Mouse (Mus musculus) MEL (cell line): ENCODE measurements around the gene Smyd1. TPM values are rescaled to one million over a fixed set of nuclear protein-coding genes. Genes with fewer than 3 reads are reported as not detected.
"Not testable (repeated sequence)": the region's sequence is repeated elsewhere in the genome, so short reads cannot be mapped to it uniquely, and the experiment has no call there.

Experiments
- DNase-seq: peaks from one replicate; pipeline ENCODE4 v3.0.0; 2011; ENCODE audit warnings: low read depth, low spot score
- H3K27ac ChIP-seq: 2 replicates; pipeline ENCODE4 v1.5.1; 2012; ENCODE audit warnings: low read depth, mild to moderate bottlenecking, control low read depth, low read length, moderate library complexity; ENCODE audit not compliant: control insufficient read depth
- H3K27me3 ChIP-seq, 2 experiments: fragments of 150-350 bp in 1 of 2; sonication (generic) in 1 of 2; 2 replicates each; pipeline ENCODE4 v1.6.1; 2012; ENCODE audit warnings: low read length in 2 of 2, mild to moderate bottlenecking in 2 of 2, improper control_type of control experiment in 1 of 2, moderate library complexity in 1 of 2; ENCODE audit not compliant: insufficient read depth in 2 of 2, control insufficient read depth in 1 of 2
- H3K36me3 ChIP-seq, 2 experiments: 2 replicates each; pipeline ENCODE4 v1.6.1; 2012 to 2014; ENCODE audit warnings: low read length in 2 of 2, improper control_type of control experiment in 1 of 2, inconsistent platforms in 1 of 2, mild to moderate bottlenecking in 1 of 2; ENCODE audit not compliant: insufficient read depth in 2 of 2, control insufficient read depth in 1 of 2
- H3K4me1 ChIP-seq, 2 experiments: fragments of 150-350 bp in 1 of 2; sonication (generic) in 1 of 2; 2 replicates each; pipeline ENCODE4 v1.6.1; 2012; ENCODE audit warnings: low read length in 2 of 2, improper control_type of control experiment in 1 of 2, mild to moderate bottlenecking in 1 of 2; ENCODE audit not compliant: insufficient read depth in 2 of 2, control insufficient read depth in 1 of 2
- H3K4me3 ChIP-seq, 2 experiments: fragments of 150-350 bp in 1 of 2; sonication (generic) in 1 of 2; 2 replicates each; pipeline ENCODE4 v1.5.1; 2012; ENCODE audit warnings: low read depth in 2 of 2, low read length in 2 of 2, mild to moderate bottlenecking in 2 of 2, moderate library complexity in 2 of 2, control low read depth in 1 of 2, improper control_type of control experiment in 1 of 2; ENCODE audit not compliant: control insufficient read depth in 1 of 2, insufficient read depth in 1 of 2
- H3K79me2 ChIP-seq: 2 replicates; pipeline ENCODE4 v1.6.1; 2012; ENCODE audit warnings: mild to moderate bottlenecking, low read length, moderate library complexity; ENCODE audit not compliant: control insufficient read depth, poor library complexity, insufficient read depth
- H3K9ac ChIP-seq: 2 replicates; pipeline ENCODE4 v1.6.1; 2012; ENCODE audit warnings: low read depth, mild to moderate bottlenecking, control low read depth, low read length, moderate library complexity; ENCODE audit not compliant: control insufficient read depth, poor library complexity, severe bottlenecking
- H3K9me3 ChIP-seq: fragments of 150-350 bp; sonication (generic); replicated peaks from 2 replicates; pipeline ENCODE4 v1.6.1; 2012; ENCODE audit warnings: mild to moderate bottlenecking, low read length, improper control_type of control experiment, moderate library complexity; ENCODE audit not compliant: insufficient read depth
- CHD1 ChIP-seq: IDR thresholded peaks from 2 replicates; pipeline ENCODE4 v1.6.1; 2012; ENCODE audit warnings: low read depth, mild to moderate bottlenecking, inconsistent platforms, low read length, improper control_type of control experiment
- CTCF ChIP-seq, 3 experiments: IDR thresholded peaks in 2 of 3; conservative IDR thresholded peaks in 1 of 3; 2 replicates each; pipeline ENCODE4 v1.5.1; 2011 to 2012; ENCODE audit warnings: low read length in 3 of 3, low read depth in 2 of 3, mild to moderate bottlenecking in 2 of 3, improper control_type of control experiment in 1 of 3, inconsistent platforms in 1 of 3, mixed read lengths in 1 of 3, moderate library complexity in 1 of 3; ENCODE audit not compliant: control insufficient read depth in 1 of 3, insufficient read depth in 1 of 3, poor library complexity in 1 of 3, severe bottlenecking in 1 of 3
- ELF1 ChIP-seq: IDR thresholded peaks from 2 replicates; pipeline ENCODE4 v1.6.1; 2014; ENCODE audit warnings: low read depth, mild to moderate bottlenecking, inconsistent platforms, low read length, improper control_type of control experiment, moderate library complexity
- KAT2A ChIP-seq: conservative IDR thresholded peaks from 2 replicates; pipeline ENCODE4 v1.6.1; 2012; ENCODE audit warnings: low read depth, low read length, improper control_type of control experiment, inconsistent platforms
- MAZ ChIP-seq: IDR thresholded peaks from 2 replicates; pipeline ENCODE4 v1.6.1; 2012; ENCODE audit warnings: low read depth, mild to moderate bottlenecking, inconsistent platforms, low read length, improper control_type of control experiment
- MYB ChIP-seq: IDR thresholded peaks from 2 replicates; pipeline ENCODE4 v1.6.1; 2011; ENCODE audit warnings: mild to moderate bottlenecking, low read depth, low read length, improper control_type of control experiment
- RAD21 ChIP-seq: IDR thresholded peaks from 2 replicates; pipeline ENCODE4 v1.6.1; 2011; ENCODE audit warnings: mild to moderate bottlenecking, low read depth, low read length, improper control_type of control experiment
- SIN3A ChIP-seq: IDR thresholded peaks from 2 replicates; pipeline ENCODE4 v1.6.1; 2012; ENCODE audit warnings: low read length, improper control_type of control experiment, inconsistent platforms
- UBTF ChIP-seq: IDR thresholded peaks from 2 replicates; pipeline ENCODE4 v1.6.1; 2012; ENCODE audit warnings: low read depth, mild to moderate bottlenecking, inconsistent platforms, low read length, improper control_type of control experiment, moderate library complexity, borderline replicate concordance; ENCODE audit not compliant: insufficient read depth
- ZKSCAN1 ChIP-seq: IDR thresholded peaks from 2 replicates; pipeline ENCODE4 v1.6.1; 2012; ENCODE audit warnings: low read depth, mild to moderate bottlenecking, inconsistent platforms, low read length, improper control_type of control experiment, moderate library complexity
- ZMIZ1 ChIP-seq: IDR thresholded peaks from 2 replicates; pipeline ENCODE4 v1.6.1; 2012; ENCODE audit warnings: low read depth, mild to moderate bottlenecking, inconsistent platforms, low read length, improper control_type of control experiment, moderate library complexity
- ZNF384 ChIP-seq: IDR thresholded peaks from 2 replicates; pipeline ENCODE4 v1.6.1; 2012; ENCODE audit warnings: low read depth, mild to moderate bottlenecking, inconsistent platforms, low read length, improper control_type of control experiment
- polyA plus RNA-seq, 2 experiments: library from polyadenylated mRNA; stranded (reverse) in 1 of 2; unstranded in 1 of 2; fragments of >175 nt in 1 of 2; fragments of >200 nt in 1 of 2; gene quantifications; 2 replicates each; pipeline versions ENCODE4 v1.2.1 to v1.2.4; 2012; ENCODE audit warnings: low replicate concordance in 2 of 2, low read depth in 1 of 2; ENCODE audit not compliant: insufficient read length in 2 of 2, insufficient read depth in 1 of 2, missing spikeins in 1 of 2
- total RNA-seq: library from RNA; depleted of rRNA; stranded (reverse); fragments of 300-350 nt; gene quantifications from 2 replicates; pipeline ENCODE4 v1.2.3, GENCODE M21; 2012

The Smyd1 gene
- total and polyA plus RNA-seq, 3 experiments, result 0.19 TPM; not detected in 2

- TF ChIP-seq CHD1 (no peak; the same call in 1 of the 2 replicates), ELF1 (no peak), RAD21 (peak; percentile 56)
Measured at GRCm38 (mm10) chr6:71268929-71269685, 52.9 kb downstream of the Smyd1 start (continued).

DNA sequence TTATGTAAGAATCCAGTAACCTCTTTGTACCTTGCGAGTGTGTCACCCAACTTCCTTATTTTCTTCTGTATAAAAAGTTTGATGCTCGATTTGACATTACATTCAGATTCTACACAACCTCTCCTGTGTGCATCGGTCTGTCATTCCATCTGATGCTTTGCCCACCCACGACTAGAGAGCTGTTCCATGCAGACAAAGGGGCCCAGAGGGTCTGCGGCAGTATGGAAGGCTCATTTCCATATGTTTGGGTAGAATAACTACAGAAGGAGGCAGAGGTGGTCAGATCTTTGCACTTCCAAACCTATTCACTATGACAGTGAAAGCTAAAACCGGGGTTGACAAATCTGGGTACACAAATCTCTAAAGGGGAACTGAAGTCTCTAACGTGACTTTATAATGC, 54.4 kb downstream of the Smyd1 start:
- not testable (repeated sequence) for DNase-seq, H3K4me3 ChIP-seq, H3K27me3 ChIP-seq, H3K9me3 ChIP-seq, H3K9ac ChIP-seq, H3K27ac ChIP-seq
- Histone ChIP-seq H3K79me2 (peaks cover 11% of the 10 kb centered on the region), H3K36me3 (peaks cover 0 to 18% of the 10 kb centered on the region in 2 experiments; a peak in 2 of 4 replicates), H3K4me1 (peaks cover 11 to 22% of the 10 kb centered on the region in 2 experiments)

- no peak overlapping the region for H3K27ac ChIP-seq
- H3K27me3 ChIP-seq, result no peaks in the 10 kb centered on the region
- DNase-seq, result no peak
- H3K36me3 ChIP-seq, result peaks cover 0 to 33% of the 10 kb centered on the region in 2 experiments; a peak in 2 of 4 replicates
- H3K4me3 ChIP-seq, result no peak overlapping the region
- TF ChIP-seq CTCF (IDR thresholded peaks at IDR 0.05 in 2 of 3, conservative IDR thresholded peaks at IDR 0.05 in 1 of 3; ENCODE audit: control insufficient read depth in 1 of 3, insufficient read depth in 1 of 3, low read depth in 2 of 3, low read length in 3 of 3, poor library complexity in 1 of 3, severe bottlenecking in 1 of 3) (no peak), ZKSCAN1 (no peak), MAZ (no peak), KAT2A (no peak), ZMIZ1 (no peak), ZNF384 (no peak), MYB (no peak), UBTF (no peak), SIN3A (no peak)
- H3K4me1 ChIP-seq, result peaks cover 18 to 39% of the 10 kb centered on the region in 2 experiments
- no peaks in the 10 kb centered on the region for H3K9me3 ChIP-seq
- no peaks in the 10 kb centered on the region for H3K79me2 ChIP-seq
- no peak overlapping the region for H3K9ac ChIP-seq
Measured at GRCm38 (mm10) chr6:71262142-71262833, 59.7 kb downstream of the Smyd1 start.
